Mouse (Mus musculus) limb, embryonic 12.5 days (tissue): Measurements from ENCODE around the gene Fitm1. TPM values are rescaled to one million over a fixed set of nuclear protein-coding genes. Genes with fewer than 3 reads are reported as not detected.

Experiments used
- ATAC-seq: fragments of 200-750 bp; cut with Nextera tagmentation; 2 replicates; pipeline ENCODE4 v1.8.0; 2017; ENCODE audit warnings: low read depth, moderate TSS enrichment; ENCODE audit not compliant: insufficient number of reproducible peaks, insufficient read depth, low FRiP score, low TSS enrichment
- H3K27ac ChIP-seq: fragments of 300-500 bp; sonication (generic); 2 replicates; pipeline ENCODE4 v1.5.1; 2016; ENCODE audit warnings: mild to moderate bottlenecking, moderate library complexity
- H3K27me3 ChIP-seq: fragments of 300-500 bp; sonication (generic); 2 replicates; pipeline ENCODE4 v1.6.1; 2016; ENCODE audit warnings: mild to moderate bottlenecking, moderate library complexity
- H3K36me3 ChIP-seq: fragments of 300-500 bp; sonication (generic); 2 replicates; pipeline ENCODE4 v1.6.1; 2016; ENCODE audit warnings: mild to moderate bottlenecking, moderate library complexity
- H3K4me1 ChIP-seq: fragments of 300-500 bp; sonication (generic); replicated peaks from 2 replicates; pipeline ENCODE4 v1.6.1; 2016
- H3K4me2 ChIP-seq: fragments of 300-500 bp; sonication (generic); 2 replicates; pipeline ENCODE4 v1.6.1; 2016; ENCODE audit warnings: mild to moderate bottlenecking, moderate library complexity
- H3K4me3 ChIP-seq: fragments of 300-500 bp; sonication (generic); replicated peaks from 2 replicates; pipeline ENCODE4 v1.5.1; 2016; ENCODE audit warnings: mild to moderate bottlenecking
- H3K9ac ChIP-seq: fragments of 300-500 bp; sonication (generic); replicated peaks from 2 replicates; pipeline ENCODE4 v1.6.1; 2016; ENCODE audit warnings: mild to moderate bottlenecking, moderate library complexity
- H3K9me3 ChIP-seq: fragments of 300-500 bp; sonication (generic); 2 replicates; pipeline ENCODE4 v1.6.1; 2016; ENCODE audit warnings: mild to moderate bottlenecking, moderate library complexity
- WGBS: fragments of 180-500 bp; shearing (Covaris S2); methylation state at CpG from one replicate; pipeline ENCODE4 v1.1.7; 2016; 5-methylcytosine and 5-hydroxymethylcytosine counted together
- polyA plus RNA-seq: library from polyadenylated mRNA; unstranded; fragments of >200 nt; fragmentation: Nextera tagmentation; extraction: Ambion mirVana; gene quantifications from 2 replicates; pipeline ENCODE4 v1.2.1, GENCODE M21; 2016

The Fitm1 gene
- polyA plus RNA-seq, 1 experiment from 2014 or later: 16.0 TPM

DNA sequence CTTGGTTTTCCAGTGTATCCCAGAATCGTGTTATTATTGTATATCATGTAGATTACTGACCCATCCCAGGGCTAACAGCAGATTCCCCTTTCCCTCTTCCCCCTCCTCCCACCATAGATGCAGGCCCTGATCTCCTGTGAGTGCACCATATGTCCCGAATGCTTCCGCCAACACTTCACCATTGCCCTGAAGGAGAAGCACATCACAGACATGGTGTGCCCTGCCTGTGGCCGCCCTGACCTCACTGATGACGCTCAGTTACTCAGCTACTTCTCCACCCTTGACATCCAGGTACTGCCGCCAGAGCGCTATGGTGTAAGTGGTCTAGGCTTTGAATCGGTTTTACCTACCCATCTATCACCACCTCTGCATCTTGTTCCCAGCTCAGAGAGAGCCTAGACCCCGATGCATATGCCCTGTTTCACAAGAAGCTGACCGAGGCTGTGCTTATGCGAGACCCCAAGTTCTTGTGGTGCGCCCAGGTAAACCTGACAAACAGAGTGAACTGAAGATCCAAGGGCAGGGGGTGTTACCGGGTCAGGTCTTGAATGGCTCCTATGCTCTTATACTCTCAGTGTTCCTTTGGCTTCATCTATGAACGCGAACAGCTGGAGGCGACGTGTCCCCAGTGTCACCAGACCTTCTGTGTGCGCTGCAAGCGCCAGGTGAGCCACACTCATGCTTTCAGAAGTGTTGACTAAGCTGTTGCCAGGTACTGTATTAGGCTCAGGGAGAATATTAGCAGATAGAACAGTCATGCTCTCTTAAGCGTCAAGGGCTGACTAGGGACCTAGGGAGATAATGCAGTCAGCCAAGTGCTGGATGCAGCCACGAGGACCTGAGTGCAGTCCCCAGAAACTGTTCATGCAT, 23.3 kb downstream of the Fitm1 start:
- no peak for ATAC-seq
- Histone ChIP-seq H3K36me3 (peaks cover 97% of the 10 kb centered on the region), H3K27ac (no peak overlapping the region), H3K9me3 (no peaks in the 10 kb centered on the region), H3K4me2 (no peak overlapping the region), H3K27me3 (no peaks in the 10 kb centered on the region), H3K9ac (no peak overlapping the region), H3K4me1 (peaks cover under 1% of the 10 kb centered on the region; the same call in 1 of the 2 replicates), H3K4me3 (no peak overlapping the region)
- WGBS: 92% methylated on average over 21 of the region's 21 CpGs

DNA sequence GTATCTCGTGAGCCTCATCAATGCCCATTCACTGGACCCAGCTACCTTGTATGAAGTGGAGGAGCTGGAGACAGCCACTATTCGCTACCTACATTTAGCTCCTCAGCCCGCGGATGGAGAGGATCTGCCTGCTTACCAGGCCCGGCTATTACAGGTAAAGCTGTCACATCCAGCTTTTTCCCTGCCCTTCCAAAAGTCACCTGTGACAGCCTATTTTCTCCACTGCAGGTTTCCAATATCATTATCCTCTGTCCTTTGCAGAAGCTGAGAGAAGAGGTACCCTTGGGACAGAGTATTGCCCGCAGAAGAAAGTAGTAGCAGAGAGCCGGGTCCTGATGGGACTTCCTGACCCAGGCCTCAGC, 27.8 kb downstream of the Fitm1 start, which contains the start of gene Irf9:
Gene Irf9 (plus strand): TSS at position 301 of the 362 bp plus-strand sequence.
- Histone ChIP-seq H3K27ac (peak within 1 kb of the TSS; percentile 59), H3K4me1 (peaks cover 6% of the 10 kb centered on the region), H3K36me3 (peaks cover 82% of the 10 kb centered on the region), H3K9ac (peak within 1 kb of the TSS; percentile 56), H3K4me2 (peak within 1 kb of the TSS; percentile 57), H3K9me3 (no peaks in the 10 kb centered on the region), H3K27me3 (no peaks in the 10 kb centered on the region), H3K4me3 (peak within 1 kb of the TSS; percentile 33)
- 86% methylated on average over 7 of the region's 7 CpGs for WGBS
- ATAC-seq: no peak

DNA sequence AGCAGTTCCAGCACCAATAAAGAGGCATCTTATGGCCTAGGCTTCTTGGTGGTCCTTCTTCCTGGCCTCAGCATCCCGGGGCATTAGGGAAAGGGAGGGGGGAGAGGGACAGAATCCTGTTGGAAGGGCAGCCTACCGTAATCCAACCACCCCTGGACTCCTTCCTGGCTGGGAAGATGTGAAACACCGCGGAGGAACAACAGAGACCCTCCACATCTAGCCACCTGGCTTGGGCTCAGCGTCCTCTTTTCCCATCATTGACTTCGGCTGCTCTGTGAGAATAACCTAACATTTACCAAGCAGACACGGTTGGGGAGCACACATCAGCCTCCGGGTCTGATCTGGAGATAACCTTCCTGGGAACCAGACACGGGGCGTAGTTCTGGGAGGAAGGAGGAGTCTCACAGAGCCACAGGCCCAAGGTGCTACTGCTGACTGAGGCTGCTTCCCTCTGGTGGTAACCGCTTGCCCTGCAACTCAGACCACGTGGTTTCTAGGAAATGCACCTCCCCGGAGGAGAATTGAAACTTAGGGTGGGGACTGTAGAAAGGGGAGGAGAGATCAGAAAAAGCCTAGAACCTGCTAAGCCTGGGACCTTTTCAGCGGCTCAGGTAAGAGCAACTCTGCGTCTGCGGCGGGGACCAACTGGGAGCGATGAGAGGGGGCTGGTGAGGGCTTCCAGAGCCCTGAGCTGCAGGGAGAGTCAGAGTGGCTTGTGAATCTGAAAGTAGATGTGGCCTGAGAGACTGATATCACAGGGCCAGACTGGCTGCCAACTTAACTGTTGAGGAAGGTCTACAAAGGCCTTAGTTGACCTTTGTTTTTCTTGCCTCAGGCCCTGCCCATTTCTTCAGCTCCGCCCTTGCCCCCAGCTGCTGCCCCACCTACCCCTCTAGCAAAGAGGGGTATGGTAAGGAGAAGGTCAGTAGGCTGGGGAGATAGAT, 28.5 kb downstream of the Fitm1 start:
- 13% methylated on average over 19 of the region's 19 CpGs for WGBS
- peak overlapping the region; percentile 59 for H3K27ac ChIP-seq
- peaks cover 6% of the 10 kb centered on the region for H3K4me1 ChIP-seq
- H3K27me3 ChIP-seq: no peaks in the 10 kb centered on the region
- peak; percentile 87 for ATAC-seq
- H3K9me3 ChIP-seq: no peaks in the 10 kb centered on the region
- H3K4me2 ChIP-seq: peak overlapping the region; percentile 57
- H3K4me3 ChIP-seq: peak overlapping the region; percentile 33
- H3K9ac ChIP-seq: peak overlapping the region; percentile 56
- H3K36me3 ChIP-seq: peaks cover 82% of the 10 kb centered on the region

DNA sequence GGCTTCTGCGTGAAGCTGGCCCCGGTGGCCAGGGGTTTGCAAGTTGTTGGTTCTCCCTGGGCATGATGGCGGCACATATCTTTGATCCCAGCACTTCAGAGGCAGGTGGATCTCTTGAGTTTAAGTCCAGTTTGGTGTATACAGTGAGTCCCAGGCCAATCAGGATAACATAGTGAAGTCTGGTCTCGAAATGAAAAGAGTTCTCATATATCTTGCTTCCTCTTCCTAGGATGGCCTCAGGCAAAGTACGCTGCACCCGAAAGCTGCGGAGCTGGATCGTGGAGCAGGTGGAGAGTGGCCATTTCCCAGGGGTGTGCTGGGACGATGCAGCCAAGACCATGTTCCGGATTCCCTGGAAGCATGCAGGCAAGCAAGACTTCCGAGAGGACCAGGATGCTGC, 29.4 kb downstream of the Fitm1 start:
- H3K27me3 ChIP-seq: no peaks in the 10 kb centered on the region
- H3K4me2 ChIP-seq: peak overlapping the region; percentile 57; the same call in 1 of the 2 replicates
- peaks cover 6% of the 10 kb centered on the region for H3K4me1 ChIP-seq
- H3K4me3 ChIP-seq: no peak overlapping the region
- H3K9ac ChIP-seq: no peak overlapping the region
- H3K9me3 ChIP-seq: no peaks in the 10 kb centered on the region
- no peak overlapping the region for H3K27ac ChIP-seq
- 87% methylated on average over 11 of the region's 11 CpGs for WGBS
- ATAC-seq: no peak
- peaks cover 82% of the 10 kb centered on the region for H3K36me3 ChIP-seq

DNA sequence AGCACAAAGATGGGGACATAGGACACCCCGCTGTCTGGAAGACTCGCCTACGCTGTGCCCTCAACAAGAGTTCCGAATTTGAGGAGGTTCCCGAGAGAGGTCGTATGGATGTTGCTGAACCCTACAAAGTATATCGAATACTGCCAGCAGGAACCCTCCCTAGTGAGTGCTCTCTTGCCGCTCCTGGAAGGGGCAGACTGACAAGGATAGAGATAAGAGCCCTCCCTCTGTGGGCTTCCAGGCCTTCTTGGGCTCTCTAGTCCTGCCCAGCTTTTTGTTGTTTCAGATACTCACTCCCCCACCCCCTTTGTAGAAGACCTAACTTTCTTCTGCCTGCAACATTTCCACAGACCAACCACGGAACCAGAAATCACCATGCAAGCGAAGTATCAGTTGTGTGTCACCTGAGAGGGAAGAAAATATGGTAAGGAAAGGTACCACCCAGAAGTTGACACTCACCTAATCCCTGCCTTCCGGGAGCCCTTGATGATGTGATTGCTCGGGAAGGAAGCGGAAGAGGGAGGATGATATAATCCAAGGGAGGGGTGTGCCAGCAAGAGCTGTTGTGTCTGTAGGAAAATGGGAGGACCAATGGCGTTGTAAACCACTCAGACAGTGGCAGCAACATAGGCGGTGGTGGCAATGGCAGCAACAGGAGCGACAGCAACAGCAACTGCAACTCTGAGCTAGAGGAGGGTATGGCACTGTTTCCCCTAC, 30.5 kb downstream of the Fitm1 start:
- WGBS: 91% methylated on average over 16 of the region's 16 CpGs
- peaks cover 6% of the 10 kb centered on the region for H3K4me1 ChIP-seq
- no peaks in the 10 kb centered on the region for H3K9me3 ChIP-seq
- H3K9ac ChIP-seq: no peak overlapping the region
- H3K4me2 ChIP-seq: no peak overlapping the region
- H3K27me3 ChIP-seq: no peaks in the 10 kb centered on the region
- H3K36me3 ChIP-seq: peaks cover 75% of the 10 kb centered on the region
- H3K27ac ChIP-seq: no peak overlapping the region
- H3K4me3 ChIP-seq: no peak overlapping the region
- ATAC-seq: no peak

DNA sequence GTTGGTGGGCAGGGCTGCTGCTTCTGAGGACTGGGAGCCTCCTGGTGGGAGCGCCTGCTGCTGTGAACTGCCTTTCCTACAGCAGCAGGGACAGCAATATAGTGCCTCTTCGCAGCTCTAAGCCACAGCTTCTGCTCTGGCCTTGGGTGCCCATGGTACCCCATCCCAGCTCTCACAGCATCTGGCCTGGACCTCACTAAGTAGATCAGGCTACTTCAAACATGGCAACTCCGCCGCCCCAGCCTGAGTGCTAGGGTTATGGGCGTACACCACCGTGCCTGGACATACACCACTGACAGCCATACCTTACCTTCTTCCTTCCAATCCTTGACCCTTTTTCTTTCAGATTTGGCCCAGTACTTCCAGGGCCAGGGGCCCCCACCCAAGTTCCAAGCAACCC, 32.9 kb downstream of the Fitm1 start:
- Histone ChIP-seq H3K27me3 (no peaks in the 10 kb centered on the region), H3K4me1 (peaks cover 6% of the 10 kb centered on the region), H3K4me3 (no peak overlapping the region), H3K9ac (no peak overlapping the region), H3K4me2 (no peak overlapping the region), H3K9me3 (no peaks in the 10 kb centered on the region), H3K36me3 (peaks cover 51% of the 10 kb centered on the region), H3K27ac (no peak overlapping the region)
- 96% methylated on average over 6 of the region's 6 CpGs for whole genome bisulfite sequencing
- no peak for ATAC-seq

DNA sequence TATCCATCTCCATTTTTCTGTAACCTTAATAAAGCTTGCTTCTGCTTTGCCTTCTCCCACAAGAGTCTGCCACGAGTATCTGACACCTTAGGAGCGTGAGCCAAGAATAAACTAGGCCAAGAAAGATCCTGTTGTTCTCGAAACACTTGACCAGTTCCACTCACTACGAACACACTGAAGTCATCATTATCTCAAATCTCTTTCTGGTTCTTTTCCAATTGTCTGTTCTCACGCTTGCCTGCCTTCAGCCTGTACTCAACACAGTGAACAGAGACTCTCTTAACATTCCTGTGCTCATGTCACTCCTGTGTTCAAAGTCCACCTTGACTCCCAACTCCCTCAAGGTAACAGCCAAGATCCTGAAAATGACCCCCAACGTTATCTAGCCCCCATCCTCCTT, 37.9 kb downstream of the Fitm1 start:
- H3K9ac ChIP-seq: no peak overlapping the region
- no peak overlapping the region for H3K27ac ChIP-seq
- H3K9me3 ChIP-seq: no peaks in the 10 kb centered on the region
- ATAC-seq: no peak
- no peak overlapping the region for H3K4me3 ChIP-seq
- H3K4me1 ChIP-seq: peaks cover under 1% of the 10 kb centered on the region; the same call in 1 of the 2 replicates
- no peak overlapping the region for H3K4me2 ChIP-seq
- H3K36me3 ChIP-seq: peaks cover 19% of the 10 kb centered on the region
- WGBS: 81% methylated on average over 6 of the region's 6 CpGs
- no peaks in the 10 kb centered on the region for H3K27me3 ChIP-seq

DNA sequence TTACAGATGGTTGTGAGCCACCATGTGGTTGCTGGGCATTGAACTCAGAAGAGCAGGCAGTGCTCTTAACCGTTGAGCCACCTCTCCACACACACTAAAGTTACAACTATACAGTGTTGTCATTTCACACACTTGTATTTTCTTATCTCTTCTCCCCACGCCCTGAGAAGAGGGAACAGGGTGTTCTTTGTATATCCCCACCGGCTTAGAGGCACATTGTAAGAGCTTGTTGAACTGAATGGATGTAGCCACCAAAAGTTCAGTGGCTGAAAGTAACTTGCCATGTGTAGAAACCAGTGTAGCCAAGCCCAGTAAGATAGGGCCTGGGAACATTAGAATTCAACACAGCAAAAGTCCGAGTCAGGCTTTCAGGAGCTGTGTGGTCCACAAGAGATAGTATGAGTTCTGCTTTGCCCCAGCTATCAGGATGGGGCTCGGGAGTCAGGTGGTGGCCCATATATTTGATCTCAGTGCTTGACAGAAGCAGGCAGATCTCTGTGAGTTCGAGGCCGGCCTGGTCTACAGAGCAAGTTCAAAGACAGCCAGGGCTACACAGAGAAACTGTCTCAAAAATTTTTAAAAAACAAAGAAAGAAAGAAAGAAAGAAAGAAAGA, 39.3 kb downstream of the Fitm1 start:
- ATAC-seq: no peak
- Histone ChIP-seq H3K9ac (no peak overlapping the region), H3K27me3 (no peaks in the 10 kb centered on the region), H3K4me3 (no peak overlapping the region), H3K9me3 (no peaks in the 10 kb centered on the region), H3K4me1 (peaks cover 7% of the 10 kb centered on the region), H3K36me3 (peaks cover 6% of the 10 kb centered on the region), H3K27ac (no peak overlapping the region), H3K4me2 (no peak overlapping the region)
- 81% methylated on average over 7 of the region's 7 CpGs for WGBS

DNA sequence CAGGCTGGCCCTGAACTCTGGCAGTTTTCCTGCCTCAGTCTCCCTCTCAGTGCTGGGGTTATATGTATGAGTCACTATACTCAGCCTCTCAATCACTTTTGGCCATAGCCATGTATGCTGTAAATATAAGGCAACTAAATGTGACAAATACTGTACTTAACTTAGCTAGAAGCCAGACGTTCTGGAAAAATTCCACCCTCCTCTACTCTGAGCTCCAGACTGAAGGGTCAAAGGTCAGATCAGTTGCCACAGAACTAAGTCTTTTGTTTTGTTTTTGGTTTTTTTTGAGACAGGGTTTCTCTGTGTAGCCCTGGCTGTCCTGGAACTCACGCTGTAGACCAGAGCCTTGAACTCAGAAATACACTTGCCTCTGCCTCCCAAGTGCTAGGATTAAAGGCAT, 40.5 kb downstream of the Fitm1 start:
- H3K27me3 ChIP-seq: no peaks in the 10 kb centered on the region
- H3K9ac ChIP-seq: no peak overlapping the region
- H3K4me2 ChIP-seq: no peak overlapping the region
- 53% methylated on average over 2 of the region's 2 CpGs for WGBS
- no peak for ATAC-seq
- no peaks in the 10 kb centered on the region for H3K36me3 ChIP-seq
- H3K27ac ChIP-seq: no peak overlapping the region
- H3K9me3 ChIP-seq: no peaks in the 10 kb centered on the region
- peaks cover 7% of the 10 kb centered on the region for H3K4me1 ChIP-seq
- H3K4me3 ChIP-seq: no peak overlapping the region

DNA sequence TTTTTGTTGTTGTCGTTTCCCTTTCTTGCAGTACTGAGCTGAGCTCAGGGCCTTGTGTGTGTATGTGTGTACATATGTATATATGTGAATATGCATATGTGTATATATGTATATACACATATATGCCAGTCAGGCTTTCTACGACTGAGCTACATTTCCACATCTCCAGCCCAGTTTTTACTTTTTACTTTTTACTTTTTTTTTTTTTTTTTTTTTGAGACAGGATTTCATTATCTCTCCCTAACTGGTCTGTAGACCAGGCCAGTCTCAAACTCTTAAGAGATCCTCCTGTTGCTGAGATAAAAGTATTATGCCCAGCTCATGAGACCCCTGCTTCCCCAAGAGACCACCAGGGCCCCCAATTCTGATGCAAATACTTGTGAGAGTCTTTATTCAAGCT, 41.4 kb downstream of the Fitm1 start:
- Histone ChIP-seq H3K9me3 (no peaks in the 10 kb centered on the region), H3K4me1 (peaks cover 7% of the 10 kb centered on the region), H3K4me3 (no peak overlapping the region), H3K9ac (no peak overlapping the region), H3K4me2 (no peak overlapping the region), H3K27me3 (no peaks in the 10 kb centered on the region), H3K36me3 (no peaks in the 10 kb centered on the region), H3K27ac (no peak overlapping the region)
- WGBS: 87% methylated on average over 2 of the region's 2 CpGs
- ATAC-seq: no peak
